Mouse (Mus musculus): ENCODE measurements at regions not wholly inside any gene's neighbourhood (a gene's known extent, or its start where the extent isn't known, plus 50 kb on each side); places are given as distances from the start of the nearest gene placed in this dataset.

DNA sequence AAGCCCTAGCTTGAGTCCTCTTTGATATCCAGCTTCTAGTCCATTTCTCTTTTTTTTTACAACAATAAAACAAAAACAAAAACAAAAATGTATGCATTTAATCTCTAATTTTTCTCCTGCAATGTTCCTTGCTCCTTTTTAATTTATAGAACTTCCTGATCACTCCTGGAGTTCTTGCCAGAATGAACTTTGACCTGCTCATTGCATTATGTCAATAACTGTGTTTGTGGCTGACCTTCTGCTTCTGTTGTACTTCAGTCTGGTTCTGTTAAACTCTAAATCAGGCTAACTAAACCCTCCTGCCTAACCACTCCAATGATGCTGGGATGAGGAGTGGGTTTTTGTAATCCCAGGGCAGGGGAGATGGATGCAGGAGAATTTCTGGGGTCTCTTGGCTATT is 674.0 kb downstream of the Gsdmc2 start:
- TF ChIP-seq CTCF (IDR thresholded peaks at IDR 0.05; ENCODE audit: extremely low read depth, insufficient read depth, insufficient read length, insufficient replicate concordance) = no peak
- no peak for TF ChIP-seq POLR2A (IDR thresholded peaks at IDR 0.05; ENCODE audit: low read depth, low read length)
- DNase-seq (ENCODE audit: low read depth in 1 of 2, low spot score in 2 of 2) = no peak
- Histone ChIP-seq H3K27me3 (ENCODE audit: control insufficient read depth, insufficient read depth, low read length) (no peaks in the 10 kb centered on the region), H3K36me3 (ENCODE audit: control insufficient read depth, insufficient read depth, low read length) (no peaks in the 10 kb centered on the region), H3K4me1 (ENCODE audit: control insufficient read depth, insufficient read depth, insufficient read length) (no peaks in the 10 kb centered on the region), H3K4me3 (ENCODE audit: extremely low read depth, insufficient read depth, insufficient read length) (no peak overlapping the region), H3K27ac (ENCODE audit: insufficient read depth, low read length) (no peak overlapping the region)

DNA sequence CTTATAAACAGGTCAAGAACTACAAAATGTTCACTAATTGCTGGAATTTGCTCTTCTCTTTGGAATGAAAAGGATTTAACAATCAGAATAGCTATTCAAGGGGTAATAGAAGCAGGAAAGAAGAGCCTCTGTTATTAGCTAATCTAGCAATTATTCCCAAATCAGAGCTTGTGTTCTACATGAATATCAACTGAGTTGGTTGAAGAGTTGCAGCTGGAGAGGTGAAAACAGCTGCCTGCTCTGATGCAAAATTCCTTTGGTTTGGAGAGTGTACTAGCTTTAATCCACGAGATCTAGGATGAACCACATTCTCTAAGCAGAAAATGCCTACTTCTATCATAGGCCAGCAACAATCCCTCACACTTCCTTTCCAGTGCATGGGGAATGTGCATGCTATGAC is 674.8 kb downstream of the Gsdmc2 start:
- no peak overlapping the region for H3K27ac ChIP-seq (ENCODE audit: insufficient read depth, low read length)
- no peaks in the 10 kb centered on the region for H3K36me3 ChIP-seq (ENCODE audit: control insufficient read depth, insufficient read depth, low read length)
- no peak for DNase-seq (ENCODE audit: low read depth in 1 of 2, low spot score in 2 of 2)
- no peaks in the 10 kb centered on the region for H3K4me1 ChIP-seq (ENCODE audit: control insufficient read depth, insufficient read depth, insufficient read length)
- TF ChIP-seq POLR2A (IDR thresholded peaks at IDR 0.05; ENCODE audit: low read depth, low read length) (no peak), CTCF (IDR thresholded peaks at IDR 0.05; ENCODE audit: extremely low read depth, insufficient read depth, insufficient read length, insufficient replicate concordance) (no peak)
- 72% methylated on average over 1 of the region's 1 CpGs for WGBS
- no peak overlapping the region for H3K4me3 ChIP-seq (ENCODE audit: extremely low read depth, insufficient read depth, insufficient read length)
- no peaks in the 10 kb centered on the region for H3K27me3 ChIP-seq (ENCODE audit: control insufficient read depth, insufficient read depth, low read length)

DNA sequence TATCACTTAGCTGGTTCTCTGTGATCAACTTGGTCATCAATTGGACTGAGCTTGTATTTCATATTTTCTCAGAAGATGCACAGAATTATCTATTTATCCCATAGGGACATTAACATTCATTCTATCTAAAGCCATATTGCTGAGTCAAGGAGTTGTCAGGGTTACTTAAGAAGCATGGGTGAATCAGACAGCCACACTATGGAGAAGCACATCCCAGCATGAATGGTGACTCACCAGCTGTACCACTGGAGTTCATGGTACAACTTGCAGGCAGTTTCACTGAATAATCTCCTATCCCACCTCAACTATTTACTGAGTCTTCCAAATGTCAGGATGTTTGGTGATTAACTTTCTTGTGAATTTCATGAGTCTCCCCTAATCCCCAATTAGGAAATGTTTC is 678.6 kb downstream of the Gsdmc2 start:
- Histone ChIP-seq H3K27me3 (ENCODE audit: control insufficient read depth, insufficient read depth, low read length) (no peaks in the 10 kb centered on the region), H3K4me3 (ENCODE audit: extremely low read depth, insufficient read depth, insufficient read length) (no peak overlapping the region), H3K36me3 (ENCODE audit: control insufficient read depth, insufficient read depth, low read length) (no peaks in the 10 kb centered on the region), H3K4me1 (ENCODE audit: control insufficient read depth, insufficient read depth, insufficient read length) (no peaks in the 10 kb centered on the region), H3K27ac (ENCODE audit: insufficient read depth, low read length) (no peak overlapping the region)
- TF ChIP-seq CTCF (IDR thresholded peaks at IDR 0.05; ENCODE audit: extremely low read depth, insufficient read depth, insufficient read length, insufficient replicate concordance) (no peak), POLR2A (IDR thresholded peaks at IDR 0.05; ENCODE audit: low read depth, low read length) (no peak)
- no peak for DNase-seq (ENCODE audit: low read depth in 1 of 2, low spot score in 2 of 2)

DNA sequence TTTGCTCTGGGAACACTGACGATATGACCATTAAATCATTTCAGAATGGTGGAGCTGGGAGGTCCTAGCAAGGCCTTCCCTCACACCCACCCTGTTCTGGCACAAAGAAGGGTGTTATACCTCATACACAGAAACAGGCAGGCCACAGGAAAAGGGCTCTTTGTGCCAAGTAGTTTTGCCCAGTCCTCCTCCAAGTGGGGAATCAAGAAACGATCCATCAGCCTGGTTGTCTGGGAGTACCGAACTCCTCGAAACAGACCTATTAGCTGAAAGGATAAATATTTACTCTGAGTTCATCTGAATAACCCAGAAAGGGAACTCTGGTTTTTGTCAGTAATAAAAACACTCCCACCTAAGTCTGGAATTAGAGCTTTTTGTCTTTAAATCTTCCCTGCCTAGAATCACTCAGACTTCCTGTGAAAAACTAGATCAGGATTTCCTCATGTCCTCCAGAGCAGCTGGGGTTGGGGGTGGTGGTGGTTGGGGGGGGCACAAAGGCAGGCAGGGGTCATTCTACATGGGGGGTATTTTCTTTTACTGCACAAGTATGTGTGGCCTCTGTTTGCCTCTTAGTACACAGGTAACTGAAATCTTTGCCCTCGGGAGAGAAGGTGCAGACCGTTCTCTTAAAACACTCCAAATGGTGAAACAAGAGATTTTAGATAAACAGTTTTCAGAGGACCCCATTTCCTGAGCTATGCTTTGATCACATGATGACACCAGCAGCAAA is 681.3 kb downstream of the Gsdmc2 start:
- no peak overlapping the region for H3K4me3 ChIP-seq (ENCODE audit: extremely low read depth, insufficient read depth, insufficient read length)
- no peak for DNase-seq (ENCODE audit: low read depth in 1 of 2, low spot score in 2 of 2)
- no peaks in the 10 kb centered on the region for H3K36me3 ChIP-seq (ENCODE audit: control insufficient read depth, insufficient read depth, low read length)
- WGBS = 72% methylated on average over 6 of the region's 6 CpGs
- TF ChIP-seq CTCF (IDR thresholded peaks at IDR 0.05; ENCODE audit: extremely low read depth, insufficient read depth, insufficient read length, insufficient replicate concordance) = no peak
- TF ChIP-seq POLR2A (IDR thresholded peaks at IDR 0.05; ENCODE audit: low read depth, low read length) = no peak
- H3K27ac ChIP-seq (ENCODE audit: insufficient read depth, low read length) = no peak overlapping the region
- no peaks in the 10 kb centered on the region for H3K27me3 ChIP-seq (ENCODE audit: control insufficient read depth, insufficient read depth, low read length)
- no peaks in the 10 kb centered on the region for H3K4me1 ChIP-seq (ENCODE audit: control insufficient read depth, insufficient read depth, insufficient read length)

DNA sequence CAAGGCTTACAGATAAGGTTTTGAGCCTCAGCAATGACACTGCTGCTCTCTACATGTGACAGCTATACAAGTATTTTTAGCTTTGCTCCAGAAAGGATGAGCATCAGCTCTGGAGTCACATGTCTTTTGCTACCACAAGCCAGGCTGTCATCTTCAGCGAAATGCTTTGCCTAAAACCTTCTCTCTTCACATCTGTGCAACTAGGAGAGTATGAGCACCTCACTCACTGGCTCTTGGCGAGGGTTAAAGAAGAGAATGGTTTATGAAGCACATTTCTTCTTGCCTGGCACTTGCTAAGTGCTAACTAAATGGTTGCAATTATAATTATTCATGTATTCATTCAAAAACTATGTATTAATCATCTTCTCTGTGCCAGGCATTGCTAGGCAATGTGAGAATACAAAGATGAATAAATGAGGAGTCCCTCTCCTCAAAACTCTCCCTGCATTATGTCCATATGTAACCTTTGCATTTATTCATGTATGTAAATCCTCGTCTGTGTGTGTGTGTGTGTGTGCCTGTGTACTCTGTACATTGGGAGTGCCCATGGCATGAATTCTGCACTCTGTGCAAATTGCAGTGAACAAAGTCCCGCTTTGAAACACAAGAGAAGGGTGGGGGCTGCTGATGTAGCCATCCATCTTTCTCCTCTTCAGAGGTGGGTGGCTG is 682.0 kb downstream of the Gsdmc2 start:
- DNase-seq (ENCODE audit: low read depth in 1 of 2, low spot score in 2 of 2) = no peak
- 81% methylated on average over 4 of the region's 4 CpGs for WGBS
- Histone ChIP-seq H3K4me3 (ENCODE audit: extremely low read depth, insufficient read depth, insufficient read length) (no peak overlapping the region), H3K27ac (ENCODE audit: insufficient read depth, low read length) (no peak overlapping the region), H3K36me3 (ENCODE audit: control insufficient read depth, insufficient read depth, low read length) (no peaks in the 10 kb centered on the region), H3K4me1 (ENCODE audit: control insufficient read depth, insufficient read depth, insufficient read length) (no peaks in the 10 kb centered on the region), H3K27me3 (ENCODE audit: control insufficient read depth, insufficient read depth, low read length) (no peaks in the 10 kb centered on the region)
- TF ChIP-seq POLR2A (IDR thresholded peaks at IDR 0.05; ENCODE audit: low read depth, low read length) (no peak), CTCF (IDR thresholded peaks at IDR 0.05; ENCODE audit: extremely low read depth, insufficient read depth, insufficient read length, insufficient replicate concordance) (no peak)

DNA sequence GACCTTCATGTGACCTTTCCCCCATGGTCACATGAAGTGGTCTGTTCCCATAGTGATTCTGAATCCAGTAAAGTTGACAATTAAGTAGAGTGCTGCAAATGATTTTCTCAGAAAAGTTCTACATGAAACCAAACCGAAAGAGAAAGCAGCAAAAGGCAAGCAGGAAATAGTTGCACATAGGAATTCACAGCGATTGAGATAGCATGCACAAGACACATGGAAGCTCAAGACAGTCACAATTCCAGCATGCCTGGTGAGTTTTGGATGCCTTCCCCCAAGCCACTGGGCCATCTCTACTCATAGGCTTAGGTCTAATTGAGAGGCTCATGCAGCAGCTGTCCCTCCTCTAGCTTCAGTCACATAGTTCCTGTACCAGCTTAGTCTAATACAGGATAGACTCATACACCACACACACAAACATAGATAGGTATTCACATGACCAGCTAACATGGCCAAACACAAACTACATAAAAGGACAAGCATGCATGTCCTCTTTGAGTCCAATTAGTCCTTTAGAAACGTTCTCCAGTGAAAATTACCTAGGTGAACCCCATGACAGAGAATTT is 721.8 kb downstream of the Gsdmc2 start:
- H3K4me3 ChIP-seq (ENCODE audit: extremely low read depth, insufficient read depth, insufficient read length) = peak overlapping the region; percentile 35; the same call in 1 of the 2 replicates
- TF ChIP-seq POLR2A (IDR thresholded peaks at IDR 0.05; ENCODE audit: low read depth, low read length) = no peak
- no peak for TF ChIP-seq CTCF (IDR thresholded peaks at IDR 0.05; ENCODE audit: extremely low read depth, insufficient read depth, insufficient read length, insufficient replicate concordance)

DNA sequence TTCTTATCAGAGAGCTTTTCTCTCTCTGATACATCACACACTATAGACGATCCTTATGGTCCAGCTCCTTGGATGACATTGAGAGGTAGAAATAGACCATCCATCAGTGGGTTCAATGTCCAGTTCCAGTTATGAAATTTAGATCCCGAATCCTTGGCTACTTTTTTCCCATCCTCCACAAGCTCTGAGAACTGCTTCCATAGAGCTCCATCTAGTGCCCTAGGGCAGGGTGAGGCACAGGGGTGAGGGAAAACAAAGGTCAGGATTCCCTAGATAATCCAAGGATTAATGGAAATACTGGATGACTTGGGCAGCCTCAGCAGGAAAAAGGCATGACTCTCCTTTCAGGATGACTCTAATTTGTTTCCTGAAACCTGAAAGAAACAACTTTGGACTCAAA is 732.1 kb downstream of the Gsdmc2 start:
- Histone ChIP-seq H3K27me3 (ENCODE audit: control insufficient read depth, insufficient read depth, low read length) (no peaks in the 10 kb centered on the region), H3K4me3 (ENCODE audit: extremely low read depth, insufficient read depth, insufficient read length) (no peak overlapping the region), H3K36me3 (ENCODE audit: control insufficient read depth, insufficient read depth, low read length) (no peaks in the 10 kb centered on the region), H3K27ac (ENCODE audit: insufficient read depth, low read length) (no peak overlapping the region), H3K4me1 (ENCODE audit: control insufficient read depth, insufficient read depth, insufficient read length) (no peaks in the 10 kb centered on the region)
- WGBS = 88% methylated on average over 2 of the region's 2 CpGs
- no peak for TF ChIP-seq CTCF (IDR thresholded peaks at IDR 0.05; ENCODE audit: extremely low read depth, insufficient read depth, insufficient read length, insufficient replicate concordance)
- TF ChIP-seq POLR2A (IDR thresholded peaks at IDR 0.05; ENCODE audit: low read depth, low read length) = no peak
- no peak for DNase-seq (ENCODE audit: low read depth in 1 of 2, low spot score in 2 of 2)

More for the DNA sequence above, 721.8 kb downstream of the Gsdmc2 start:
- Histone ChIP-seq H3K4me1 (ENCODE audit: control insufficient read depth, insufficient read depth, insufficient read length) (no peaks in the 10 kb centered on the region), H3K36me3 (ENCODE audit: control insufficient read depth, insufficient read depth, low read length) (no peaks in the 10 kb centered on the region), H3K27ac (ENCODE audit: insufficient read depth, low read length) (no peak overlapping the region), H3K27me3 (ENCODE audit: control insufficient read depth, insufficient read depth, low read length) (no peaks in the 10 kb centered on the region)
- DNase-seq (ENCODE audit: low read depth in 1 of 2, low spot score in 2 of 2) = no peak
- WGBS = 56% methylated on average over 3 of the region's 3 CpGs

Measured in spleen, adult 2 months (tissue).